In genomic region chr11:50635051-50635590, GRCm38 (mm10) we compare ENCODE assay signal across 9 mouse cellular contexts. TPM values are rescaled to one million over a fixed set of nuclear protein-coding genes. Genes with fewer than 3 reads are reported as not detected.
DNase-seq lines count a peak whose midpoint lies in the region; ATAC-seq lines count a peak whose summit lies in the region.
"Had no signal": no experiment of that assay in that cellular context is flagged by ENCODE, and none has a peak within 500 bp of the region (broad histone marks: within the 10 kb centered on the region; RNA-seq: fewer than 3 reads in every experiment).

No protein-coding gene starts in this region.

- no peak overlapping the region for H3K4me2 ChIP-seq in embryonic facial prominence, embryonic 13.5 days
- H3K4me2 ChIP-seq: liver, embryonic 13.5 days had no signal

- WGBS in embryonic facial prominence, embryonic 13.5 days: 38% methylated on average over 2 of the region's 2 CpGs

- no peak overlapping the region for H3K9ac ChIP-seq in embryonic facial prominence, embryonic 13.5 days
- H3K9ac ChIP-seq: liver, embryonic 13.5 days had no signal

- H3K27me3 ChIP-seq in embryonic facial prominence, embryonic 13.5 days: no peaks in the 10 kb centered on the region
- H3K27me3 ChIP-seq: liver, embryonic 13.5 days had no signal

- H3K36me3 ChIP-seq in embryonic facial prominence, embryonic 13.5 days: no peaks in the 10 kb centered on the region
- H3K36me3 ChIP-seq: G1E; liver, embryonic 13.5 days had no signal

- no peak overlapping the region for H3K4me3 ChIP-seq in embryonic facial prominence, embryonic 13.5 days
- H3K4me3 ChIP-seq: liver, embryonic 13.5 days had no signal

- H3K4me1 ChIP-seq in embryonic facial prominence, embryonic 13.5 days: peaks cover 30% of the 10 kb centered on the region
- H3K4me1 ChIP-seq: liver, embryonic 13.5 days had no signal

- no peak for ATAC-seq in embryonic facial prominence, embryonic 13.5 days (ENCODE audit: insufficient number of reproducible peaks, insufficient read depth, low FRiP score, low TSS enrichment, low read depth)
- no peak for ATAC-seq in monocyte, adult 5-6 weeks (replicated peaks; ENCODE audit: insufficient number of reproducible peaks, low FRiP score, low TSS enrichment, poor library complexity, severe bottlenecking)

- no peaks in the 10 kb centered on the region for H3K9me3 ChIP-seq in embryonic facial prominence, embryonic 13.5 days
- H3K9me3 ChIP-seq: liver, embryonic 13.5 days had no signal

- H3K27ac ChIP-seq in embryonic facial prominence, embryonic 13.5 days: peak overlapping the region; percentile 75
- H3K27ac ChIP-seq: liver, embryonic 13.5 days had no signal

- intact Hi-C loops in heart, postnatal 10 days (cut with DNase I): no loop called here
- intact Hi-C loops in heart, postnatal 36 days (cut with DNase I): no loop called here

- DNase-seq in heart, postnatal 10 days: peak; percentile 65 to 71
- DNase-seq in heart, postnatal 36 days: no peak
- peak; percentile 85 for DNase-seq in NIH3T3 (ENCODE audit: low read depth)
- DNase-seq in kidney, postnatal 36 days: peak; percentile 42 to 54
- no peak for DNase-seq in urinary bladder, postnatal 25 days (ENCODE audit: low spot score)
- DNase-seq: liver, embryonic 13.5 days had no signal

RNA-seq across cellular contexts. Expression of gene Adamts2, which starts 33.2 kb away (rescaled TPM):
- 10 to 100 TPM; 36.1 to 40.3 TPM for total RNA-seq in heart, postnatal 10 days (2021)
- 10 to 100 TPM; 16.3 to 18.7 TPM for total RNA-seq in heart, postnatal 36 days (2021)
- polyA plus RNA-seq in embryonic facial prominence, embryonic 13.5 days (2015; fragmentation: Nextera tagmentation; extraction: Ambion mirVana): 12.0 and 13.8 TPM in 2 replicates
- 0.11 TPM in 1 of 3 replicates, not detected in the others for total RNA-seq in monocyte, adult 5-6 weeks (2017)
- polyA plus RNA-seq: G1E had no signal

Comparison
In these comparisons a context has a peak if more than half of its experiments do, and no peak if none do; other contexts are left out.
1. DNase-seq: peak in heart, postnatal 10 days (2 of 2), NIH3T3 (single experiment) and kidney, postnatal 36 days (2 of 2); none in heart, postnatal 36 days (0 of 2) and urinary bladder, postnatal 25 days (single experiment).
2. RNA of gene Adamts2, which starts 33.2 kb away (total RNA-seq): 36.1 to 40.3 TPM in heart, postnatal 10 days and 16.3 to 18.7 TPM in heart, postnatal 36 days; 0.11 TPM in monocyte, adult 5-6 weeks; every median in the first group is over 10 times any median in the second.